Mouse (Mus musculus) erythroblast, embryonic 14.5 days (primary cell): ENCODE measurements around the gene Zfp64.

Source experiments
- GATA1 ChIP-seq: IDR thresholded peaks from 2 replicates; pipeline ENCODE4 v1.6.1; 2012; ENCODE audit warnings: low read length, inconsistent platforms, mixed read lengths
- TAL1 ChIP-seq: IDR thresholded peaks from 3 replicates; pipeline ENCODE4 v1.6.1; 2012; ENCODE audit warnings: low read length, inconsistent platforms, mixed read lengths

- TF ChIP-seq TAL1 (no peak), GATA1 (no peak)
Observed at GRCm38 (mm10) chr2:168979742-168980141, 24.4 kb upstream of the Zfp64 start.
